11 mouse cellular contexts compared by ENCODE assay signal in the genomic region with DNA sequence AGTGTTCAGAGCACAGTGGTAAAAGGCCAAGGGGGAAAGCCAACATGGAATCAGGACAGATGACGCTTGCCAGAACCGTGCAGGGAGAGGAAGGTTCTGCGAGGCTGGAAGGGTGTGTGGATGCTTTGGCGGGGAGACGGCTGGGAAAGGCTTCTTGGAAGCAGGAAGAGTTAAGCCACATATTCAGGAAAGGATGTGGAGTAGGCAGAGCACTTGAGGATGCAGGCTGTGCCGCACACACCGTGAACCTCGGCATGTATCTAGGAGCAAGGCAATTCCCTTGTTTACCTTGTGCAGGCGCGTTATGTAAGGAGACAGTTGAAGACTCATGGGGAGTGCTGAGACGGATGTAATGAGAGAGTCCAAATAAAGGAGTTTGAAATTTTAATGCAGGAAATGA. TPM values are rescaled to one million over a fixed set of nuclear protein-coding genes. Genes with fewer than 3 reads are reported as not detected.
DNase-seq lines count a peak whose midpoint lies in the region; ATAC-seq and TF ChIP-seq lines count a peak whose summit lies in the region.
"Had no signal": no experiment of that assay in that cellular context is flagged by ENCODE, and none has a peak within 500 bp of the region (broad histone marks: within the 10 kb centered on the region; RNA-seq: fewer than 3 reads in every experiment).

No protein-coding gene starts in this region.

- H3K27me3 ChIP-seq in midbrain, embryonic 13.5 days = no peaks in the 10 kb centered on the region
- peaks cover 5% of the 10 kb centered on the region; the same call in 1 of the 2 replicates for H3K27me3 ChIP-seq in midbrain, embryonic 10.5 days (ENCODE audit: low read depth, poor library complexity, severe bottlenecking)
- H3K27me3 ChIP-seq in midbrain, postnatal 0 days (ENCODE audit: insufficient read depth, low read length) = no peaks in the 10 kb centered on the region
- no peaks in the 10 kb centered on the region; the same call in 1 of the 2 replicates for H3K27me3 ChIP-seq in liver, embryonic 11.5 days (replicated peaks; ENCODE audit: control insufficient read depth, insufficient read depth, low read length)
- H3K27me3 ChIP-seq: lung, embryonic 15.5 days had no signal

- H3K4me1 ChIP-seq in midbrain, embryonic 13.5 days (replicated peaks) = peaks cover 57% of the 10 kb centered on the region
- peaks cover 55% of the 10 kb centered on the region for H3K4me1 ChIP-seq in midbrain, embryonic 10.5 days
- H3K4me1 ChIP-seq in midbrain, postnatal 0 days (ENCODE audit: insufficient read depth, low read length) = peaks cover 13% of the 10 kb centered on the region
- H3K4me1 ChIP-seq in liver, embryonic 11.5 days (replicated peaks; ENCODE audit: control insufficient read depth, insufficient read depth, low read length) = peaks cover 7% of the 10 kb centered on the region; the same call in 1 of the 2 replicates

- DNase-seq in frontal cortex, postnatal 25 days (ENCODE audit: low spot score in 2 of 2) = no peak
- DNase-seq in midbrain, embryonic 10.5 days (ENCODE audit: low spot score) = no peak
- peak; percentile 43 to 63 for DNase-seq in cerebellum, postnatal 36 days
- no peak for DNase-seq in midbrain, postnatal 0 days (ENCODE audit: low spot score)
- DNase-seq in liver, embryonic 11.5 days (ENCODE audit: low spot score) = no peak
- DNase-seq in spleen, postnatal 14 days (ENCODE audit: low spot score in 2 of 2) = no peak
- DNase-seq: thymus, postnatal 25 days had no signal

- peak; percentile 36 for ATAC-seq in frontal cortex, adult (ENCODE audit: low TSS enrichment)
- no peak for ATAC-seq in midbrain, embryonic 13.5 days
- no peak for ATAC-seq in midbrain, postnatal 0 days (ENCODE audit: low FRiP score)
- ATAC-seq in liver, embryonic 11.5 days (replicated peaks; ENCODE audit: low FRiP score) = no peak
- ATAC-seq: intestine, embryonic 16.5 days had no signal

- no peak overlapping the region for H3K4me3 ChIP-seq in midbrain, embryonic 13.5 days (replicated peaks)
- no peak overlapping the region for H3K4me3 ChIP-seq in midbrain, embryonic 10.5 days
- H3K4me3 ChIP-seq in midbrain, postnatal 0 days (ENCODE audit: low read depth, low read length) = no peak overlapping the region
- no peak overlapping the region for H3K4me3 ChIP-seq in liver, embryonic 11.5 days (ENCODE audit: low read depth, low read length)
- H3K4me3 ChIP-seq: lung, embryonic 15.5 days had no signal

- WGBS in midbrain, embryonic 13.5 days = 77% methylated on average over 11 of the region's 11 CpGs
- 88% methylated on average over 11 of the region's 11 CpGs for WGBS in midbrain, embryonic 10.5 days
- 49% methylated on average over 11 of the region's 11 CpGs for WGBS in midbrain, postnatal 0 days
- WGBS in liver, embryonic 11.5 days = 71% methylated on average over 11 of the region's 11 CpGs

- H3K27ac ChIP-seq in midbrain, embryonic 13.5 days = peak overlapping the region; percentile 40; the same call in 1 of the 2 replicates
- no peak overlapping the region for H3K27ac ChIP-seq in midbrain, embryonic 10.5 days (replicated peaks)
- H3K27ac ChIP-seq in midbrain, postnatal 0 days (ENCODE audit: low read depth, low read length) = peak overlapping the region; percentile 62
- no peak overlapping the region for H3K27ac ChIP-seq in liver, embryonic 11.5 days (ENCODE audit: low read depth, low read length)
- H3K27ac ChIP-seq: lung, embryonic 15.5 days had no signal

- H3K9ac ChIP-seq in midbrain, embryonic 13.5 days (replicated peaks) = no peak overlapping the region
- no peak overlapping the region for H3K9ac ChIP-seq in midbrain, postnatal 0 days (replicated peaks; ENCODE audit: low read length, poor library complexity, severe bottlenecking)
- H3K9ac ChIP-seq in liver, embryonic 11.5 days (ENCODE audit: low read depth, low read length) = no peak overlapping the region
- H3K9ac ChIP-seq: lung, embryonic 15.5 days had no signal

- H3K4me2 ChIP-seq in midbrain, embryonic 13.5 days (replicated peaks) = no peak overlapping the region
- no peak overlapping the region; the same call in 1 of the 2 replicates for H3K4me2 ChIP-seq in midbrain, postnatal 0 days (ENCODE audit: low read depth, low read length, poor library complexity, severe bottlenecking)
- H3K4me2 ChIP-seq in liver, embryonic 11.5 days = no peak overlapping the region
- H3K4me2 ChIP-seq: lung, embryonic 15.5 days had no signal

- no peak for TF ChIP-seq CTCF in midbrain, postnatal 0 days (IDR thresholded peaks at IDR 0.05)

- peaks cover 14% of the 10 kb centered on the region for H3K36me3 ChIP-seq in midbrain, embryonic 13.5 days
- peaks cover 4% of the 10 kb centered on the region for H3K36me3 ChIP-seq in midbrain, embryonic 10.5 days
- peaks cover 11% of the 10 kb centered on the region for H3K36me3 ChIP-seq in midbrain, postnatal 0 days (ENCODE audit: insufficient read depth, low read length)
- H3K36me3 ChIP-seq in liver, embryonic 11.5 days (ENCODE audit: control insufficient read depth, insufficient read depth, low read length) = no peaks in the 10 kb centered on the region
- H3K36me3 ChIP-seq: lung, embryonic 15.5 days had no signal

- no peaks in the 10 kb centered on the region for H3K9me3 ChIP-seq in midbrain, embryonic 13.5 days
- H3K9me3 ChIP-seq in midbrain, embryonic 10.5 days (replicated peaks) = no peaks in the 10 kb centered on the region
- H3K9me3 ChIP-seq in midbrain, postnatal 0 days (ENCODE audit: low read length) = no peaks in the 10 kb centered on the region
- H3K9me3 ChIP-seq in liver, embryonic 11.5 days (ENCODE audit: control insufficient read depth, low read length) = no peaks in the 10 kb centered on the region
- H3K9me3 ChIP-seq: lung, embryonic 15.5 days had no signal

RNA-seq across cellular contexts. Expression of a gene that starts 57.2 kb away (rescaled TPM):
- polyA plus RNA-seq in midbrain, embryonic 13.5 days (2015; fragmentation: Nextera tagmentation; extraction: Ambion mirVana) = 46.5 and 48.2 TPM in 2 replicates
- polyA plus RNA-seq in midbrain, embryonic 10.5 days (2016; fragmentation: Nextera tagmentation; extraction: Ambion mirVana) = 46.4 and 48.8 TPM in 2 replicates
- 49.1 and 53.5 TPM in 2 replicates for total RNA-seq in midbrain, postnatal 0 days (2014; rRNA removed)
- polyA plus RNA-seq in midbrain, postnatal 0 days (2015; fragmentation: Nextera tagmentation; extraction: Ambion mirVana) = 42.0 and 44.5 TPM in 2 replicates
- polyA plus RNA-seq in liver, embryonic 11.5 days (2014; fragmentation: Nextera tagmentation; extraction: Ambion mirVana) = 32.2 and 33.6 TPM in 2 replicates

Comparison
In these comparisons a context has a peak if more than half of its experiments do, and no peak if none do; other contexts are left out.
1. H3K27ac ChIP-seq: peak in midbrain, embryonic 13.5 days (single experiment) and midbrain, postnatal 0 days (single experiment); none in midbrain, embryonic 10.5 days (single experiment) and liver, embryonic 11.5 days (single experiment).
2. DNase-seq: peak in cerebellum, postnatal 36 days (2 of 2); none in frontal cortex, postnatal 25 days (0 of 2), midbrain, embryonic 10.5 days (single experiment), midbrain, postnatal 0 days (single experiment), liver, embryonic 11.5 days (single experiment) and spleen, postnatal 14 days (0 of 2).